Mouse (Mus musculus) brown adipose tissue, adult 24 weeks (tissue): ENCODE results near the gene Crhr1. TPM values are rescaled to one million over a fixed set of nuclear protein-coding genes. Genes with fewer than 3 reads are reported as not detected.

Experiments
- H3K27ac ChIP-seq: fragments of 200-500 bp; replicated peaks from 2 replicates; pipeline ENCODE4 v1.5.1; 2012; ENCODE audit warnings: low read depth, mild to moderate bottlenecking, low read length
- H3K4me1 ChIP-seq: fragments of 200-500 bp; 2 replicates; pipeline ENCODE4 v1.6.1; 2012; ENCODE audit warnings: low read length, mixed read lengths; ENCODE audit not compliant: control insufficient read depth, insufficient read depth, insufficient read length
- H3K4me3 ChIP-seq: fragments of 200-500 bp; 2 replicates; pipeline ENCODE4 v1.5.1; 2012; ENCODE audit warnings: low read depth, mild to moderate bottlenecking, low read length, moderate library complexity; ENCODE audit not compliant: insufficient read depth
- polyA plus RNA-seq: library from polyadenylated mRNA; stranded (reverse); fragments of >200 nt; gene quantifications from 2 replicates; pipeline ENCODE4 v1.2.4, GENCODE M21; 2012; ENCODE audit not compliant: missing spikeins, insufficient read depth, insufficient read length

Crhr1 gene
- polyA plus RNA-seq, 1 experiment: not detected

DNA sequence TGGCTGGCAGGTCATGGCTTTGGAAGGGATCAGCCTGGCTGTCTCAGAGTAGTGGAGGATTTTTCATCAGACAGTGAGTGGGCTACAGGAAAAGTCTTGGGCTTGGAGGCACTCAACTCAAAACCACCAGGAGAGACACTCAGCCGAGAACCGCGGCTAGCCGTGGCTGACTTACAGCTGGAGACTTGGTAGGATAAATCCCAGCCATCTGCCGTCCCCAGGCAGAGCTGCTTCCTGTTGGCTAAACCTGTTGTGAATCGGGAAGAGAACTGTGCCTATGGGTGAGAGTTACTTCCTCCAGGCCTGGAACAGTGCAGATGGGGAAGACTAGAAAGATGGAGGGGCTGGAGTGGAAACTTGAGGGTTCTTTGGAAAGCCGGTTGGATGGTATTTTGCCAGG lies 9.7 kb upstream of the Crhr1 start:
- H3K4me3 ChIP-seq: no peak overlapping the region
- no peaks in the 10 kb centered on the region for H3K4me1 ChIP-seq
- H3K27ac ChIP-seq: no peak overlapping the region

DNA sequence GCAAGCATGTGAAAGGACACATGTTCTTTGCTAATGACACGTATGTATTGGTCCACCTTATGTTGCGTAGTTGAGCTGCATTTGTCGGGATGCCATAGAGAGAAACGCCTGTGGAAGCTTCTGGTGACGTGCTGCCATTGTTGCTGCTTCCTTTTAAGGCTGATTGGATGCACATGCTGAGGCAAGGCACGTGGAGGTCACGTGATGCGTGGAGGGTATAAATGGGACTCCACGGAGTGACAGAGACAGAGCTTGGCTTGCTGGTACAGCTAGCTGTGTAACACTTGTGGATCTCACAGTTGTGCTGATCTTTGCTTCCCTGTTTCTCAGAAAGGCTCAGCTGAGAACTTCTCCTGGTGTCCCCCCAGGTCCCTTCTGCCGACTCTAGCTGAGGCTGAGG lies 9.2 kb upstream of the Crhr1 start:
- Histone ChIP-seq H3K4me1 (no peaks in the 10 kb centered on the region), H3K4me3 (no peak overlapping the region), H3K27ac (no peak overlapping the region)

DNA sequence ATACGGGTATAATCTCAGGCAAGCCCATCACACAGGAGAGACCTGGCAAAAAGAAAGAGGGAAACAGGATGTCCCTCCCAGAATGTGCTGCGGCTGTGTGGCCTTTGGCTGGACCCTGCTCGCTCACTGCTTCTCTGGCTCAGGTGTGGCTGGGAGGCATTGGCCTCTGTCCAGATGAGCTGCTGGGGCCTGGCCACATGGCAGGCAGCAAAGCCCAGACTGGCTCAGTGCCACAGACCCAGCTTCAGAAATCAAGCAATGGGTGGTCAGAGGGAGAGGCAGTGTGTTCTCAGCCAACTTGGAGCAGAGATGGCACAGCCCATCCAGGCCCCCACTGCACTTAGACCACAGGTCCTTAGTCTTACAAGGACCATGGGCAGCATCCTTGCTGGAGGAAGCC lies 8.1 kb upstream of the Crhr1 start:
- no peak overlapping the region for H3K4me3 ChIP-seq
- no peak overlapping the region for H3K27ac ChIP-seq

DNA sequence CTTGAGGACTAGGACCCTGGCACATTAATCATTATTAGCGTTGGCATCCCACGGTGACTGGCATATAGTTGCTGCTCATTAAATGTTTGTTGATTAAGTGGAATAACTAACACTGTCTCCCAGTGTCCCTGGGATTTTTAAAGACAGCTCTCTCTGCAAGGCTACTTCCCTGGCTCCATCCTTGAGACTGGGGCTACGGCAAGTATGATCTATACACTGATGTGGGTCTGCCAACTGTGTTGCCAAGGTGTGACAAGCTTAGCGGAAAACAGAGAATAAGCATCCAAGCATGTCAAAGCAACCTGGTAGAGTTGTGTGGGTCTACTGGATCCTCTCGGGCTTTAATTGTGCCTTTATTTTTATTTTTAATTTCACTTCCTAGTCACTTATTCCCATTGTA lies 3.2 kb upstream of the Crhr1 start:
- Histone ChIP-seq H3K4me3 (no peak overlapping the region), H3K27ac (no peak overlapping the region), H3K4me1 (no peaks in the 10 kb centered on the region)

More for the DNA sequence above, 8.1 kb upstream of the Crhr1 start:
- H3K4me1 ChIP-seq: no peaks in the 10 kb centered on the region

DNA sequence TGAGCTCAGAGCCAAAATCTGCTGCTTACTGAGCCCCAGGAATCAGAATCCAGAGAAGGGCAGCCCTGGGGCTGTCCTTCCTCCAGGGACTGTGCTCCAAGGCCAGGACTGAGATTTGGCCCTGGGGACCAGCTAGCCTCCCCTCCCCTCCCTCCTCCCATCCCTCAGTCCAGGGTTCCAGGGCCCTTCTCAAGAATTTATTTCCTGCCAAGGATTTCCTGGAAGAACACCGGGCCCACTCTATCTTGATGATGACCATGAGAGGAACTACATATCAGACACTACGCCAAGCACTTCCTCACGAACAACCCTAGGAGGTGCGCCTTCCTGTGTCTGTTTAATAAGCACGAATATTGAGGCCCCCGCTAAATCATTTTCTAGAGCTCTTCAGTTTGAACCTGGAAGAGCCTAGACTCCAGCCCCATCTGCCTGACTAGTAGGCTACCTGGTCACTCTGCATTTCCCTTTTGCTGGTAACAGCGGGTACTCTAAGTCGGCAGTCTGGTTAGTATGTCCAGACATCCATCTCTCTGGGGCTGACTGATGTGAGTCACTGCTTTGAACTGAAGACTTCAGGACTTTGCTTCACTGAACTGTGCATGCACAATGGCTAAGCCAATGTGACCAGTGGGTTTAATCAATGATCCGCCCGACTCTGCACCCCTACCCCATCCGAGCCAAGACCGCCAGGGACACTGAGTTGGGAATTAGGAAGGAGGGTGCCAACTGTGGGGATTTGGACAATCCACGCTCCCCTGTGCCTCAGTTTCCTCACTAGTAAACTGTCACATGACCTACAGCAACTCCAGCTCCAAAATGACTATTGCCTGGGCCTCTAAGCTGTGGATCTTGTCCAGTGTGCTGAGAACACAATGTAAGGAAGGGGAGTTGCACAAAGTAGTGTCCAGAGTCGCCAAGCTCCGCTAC lies 1.7 kb upstream of the Crhr1 start:
- no peak overlapping the region for H3K27ac ChIP-seq
- no peaks in the 10 kb centered on the region for H3K4me1 ChIP-seq
- H3K4me3 ChIP-seq: no peak overlapping the region

DNA sequence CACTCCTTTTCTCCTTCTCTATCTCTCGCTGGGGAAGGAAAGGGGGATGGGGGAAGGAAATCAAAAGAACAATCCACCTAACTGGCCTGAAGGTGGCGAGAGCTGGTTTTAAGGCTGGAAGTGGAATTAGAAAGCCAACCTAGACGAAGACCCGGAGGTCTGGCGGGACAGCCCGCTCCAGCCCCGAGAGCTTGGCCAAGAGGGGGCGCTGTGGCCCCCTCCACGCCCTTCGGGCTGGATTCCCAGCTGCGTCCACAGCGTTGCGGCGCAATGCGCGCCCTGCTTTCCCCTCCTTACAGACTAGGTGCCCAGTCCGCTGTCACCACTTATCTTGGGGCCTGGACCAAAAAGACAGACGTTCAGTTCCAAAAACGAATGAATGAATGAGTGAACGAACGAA lies 899 bp upstream of the Crhr1 start:
- no peaks in the 10 kb centered on the region for H3K4me1 ChIP-seq
- no peak overlapping the region for H3K27ac ChIP-seq
- H3K4me3 ChIP-seq: no peak overlapping the region

DNA sequence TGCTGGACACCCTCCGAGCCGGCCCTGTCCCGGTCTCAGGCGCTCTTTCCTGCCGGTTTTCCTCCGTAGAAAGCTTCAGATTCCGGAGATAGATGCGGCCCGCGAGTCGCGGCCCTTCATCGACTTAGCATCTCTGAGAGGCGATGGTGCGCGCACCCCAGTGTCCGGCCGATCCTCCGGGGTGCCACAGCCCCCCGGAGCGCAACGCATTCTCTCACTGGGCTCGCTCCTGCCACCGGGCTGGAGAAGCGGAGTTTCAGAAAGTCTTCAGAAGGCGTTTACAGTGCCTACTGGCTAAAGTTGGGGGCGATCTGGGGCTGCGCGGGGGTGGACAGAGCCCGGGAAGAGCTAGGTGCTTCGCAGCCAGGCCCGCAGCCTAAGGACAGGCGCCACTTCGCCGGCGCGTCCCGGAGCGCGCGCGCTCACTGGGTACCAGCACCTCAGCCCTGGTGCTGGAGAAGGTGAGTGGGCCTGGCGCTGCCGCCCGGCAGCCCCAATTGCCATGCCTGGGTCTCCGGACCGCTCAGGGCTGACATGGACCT lies 858 bp downstream of the Crhr1 start:
- no peak overlapping the region for H3K27ac ChIP-seq
- no peaks in the 10 kb centered on the region for H3K4me1 ChIP-seq
- H3K4me3 ChIP-seq: no peak overlapping the region

DNA sequence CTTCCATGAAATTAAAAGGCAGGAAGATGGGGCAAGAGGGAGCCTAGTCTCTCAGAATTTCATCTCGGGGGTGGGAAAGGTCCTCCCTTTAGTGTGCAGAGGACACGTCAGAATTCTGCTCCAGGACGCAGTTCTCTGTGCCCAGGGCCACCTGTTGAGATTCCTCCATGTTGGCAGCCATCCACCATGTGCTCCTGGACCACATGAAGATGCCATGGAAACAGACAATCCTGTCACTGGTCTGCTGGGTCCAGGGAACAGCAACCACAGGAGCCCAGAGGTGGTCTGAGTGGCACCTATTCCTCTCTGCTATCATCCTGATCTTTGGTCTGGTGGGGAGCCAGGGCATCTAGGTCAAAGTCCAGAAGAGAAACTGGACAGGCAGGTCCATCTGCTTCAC lies 6.3 kb downstream of the Crhr1 start:
- H3K27ac ChIP-seq: no peak overlapping the region
- H3K4me1 ChIP-seq: no peaks in the 10 kb centered on the region
- H3K4me3 ChIP-seq: no peak overlapping the region

DNA sequence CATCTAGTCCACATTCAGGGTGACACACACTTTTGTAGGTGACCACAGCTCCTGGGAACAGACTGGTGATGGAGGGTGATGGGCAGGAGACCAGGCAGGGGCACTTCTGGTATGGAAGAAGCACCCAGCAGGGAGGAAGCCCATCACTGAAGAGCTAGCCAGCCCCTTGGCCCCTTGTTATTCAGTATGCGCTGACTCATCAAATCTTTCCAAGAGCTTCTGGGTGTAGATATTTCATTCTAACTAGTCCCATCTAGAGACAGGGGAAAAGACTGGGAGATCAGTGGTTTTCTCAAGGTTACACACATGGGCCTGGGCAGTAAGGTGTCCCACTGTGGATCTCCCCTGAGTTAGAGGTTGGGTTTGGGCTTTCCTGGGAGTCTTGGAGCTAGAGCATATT lies 12.3 kb downstream of the Crhr1 start:
- Histone ChIP-seq H3K4me1 (no peaks in the 10 kb centered on the region), H3K4me3 (no peak overlapping the region), H3K27ac (no peak overlapping the region)

DNA sequence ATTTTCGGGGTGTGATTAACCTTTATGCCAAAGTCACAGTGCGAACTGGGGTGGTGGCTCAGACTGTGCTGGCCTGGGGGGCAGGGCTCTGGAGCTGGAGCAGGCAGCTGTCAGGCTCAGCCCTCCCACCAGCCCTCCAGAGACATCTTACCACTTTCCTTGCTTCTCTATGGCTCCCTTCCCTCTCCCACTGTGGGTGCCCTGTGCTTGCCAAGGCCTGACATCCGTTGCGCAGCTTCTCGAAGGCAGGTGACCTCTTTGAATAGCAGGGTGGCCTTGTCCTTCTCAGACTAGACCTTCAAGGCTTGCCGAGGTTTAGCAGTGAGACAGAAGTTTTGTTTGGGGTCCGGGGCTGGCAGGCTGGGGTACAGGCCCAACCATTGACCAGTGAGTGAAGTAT lies 16.1 kb downstream of the Crhr1 start:
- H3K27ac ChIP-seq: no peak overlapping the region
- no peak overlapping the region for H3K4me3 ChIP-seq
- H3K4me1 ChIP-seq: no peaks in the 10 kb centered on the region

DNA sequence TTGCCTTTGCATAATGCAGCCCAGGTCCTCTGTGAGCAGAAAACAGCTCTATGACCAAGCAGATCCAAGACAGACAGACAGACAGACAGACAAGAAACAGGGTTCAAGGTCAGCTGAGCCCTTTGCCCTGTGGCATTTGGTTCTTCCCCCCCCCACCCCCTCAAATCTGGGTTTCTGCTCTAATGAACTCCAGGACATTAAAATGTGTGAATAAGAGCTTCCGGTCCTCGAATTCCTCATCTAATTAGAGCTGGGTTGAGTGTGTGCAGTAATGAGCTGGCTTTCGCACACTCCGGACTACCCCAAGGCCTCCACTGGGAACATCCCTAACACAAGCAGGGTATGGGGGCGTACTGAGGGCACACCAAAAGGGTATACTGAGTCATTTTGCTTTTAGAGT lies 18.3 kb downstream of the Crhr1 start:
- no peak overlapping the region for H3K4me3 ChIP-seq
- H3K4me1 ChIP-seq: no peaks in the 10 kb centered on the region
- H3K27ac ChIP-seq: no peak overlapping the region

DNA sequence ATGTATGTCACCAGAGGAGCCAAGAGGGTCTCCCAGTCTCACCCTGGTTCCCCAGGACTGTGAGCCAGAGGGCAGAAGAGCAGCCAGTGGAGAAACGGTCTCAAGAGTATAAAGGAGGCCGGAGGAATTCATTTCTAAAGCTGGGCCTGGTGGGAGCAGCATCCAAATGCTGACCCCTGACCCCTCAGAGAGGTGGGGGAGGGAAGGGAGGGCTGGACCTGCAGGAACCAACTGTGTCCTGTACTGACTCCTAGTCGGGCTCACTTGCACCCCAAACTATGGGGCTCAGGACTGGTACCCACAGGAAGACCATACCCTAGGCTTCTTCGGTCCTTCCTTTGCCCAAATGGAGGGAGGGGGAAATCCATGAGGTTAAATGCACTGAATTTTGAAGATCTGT lies 21.7 kb downstream of the Crhr1 start:
- no peak overlapping the region for H3K27ac ChIP-seq
- H3K4me1 ChIP-seq: no peaks in the 10 kb centered on the region
- no peak overlapping the region for H3K4me3 ChIP-seq

DNA sequence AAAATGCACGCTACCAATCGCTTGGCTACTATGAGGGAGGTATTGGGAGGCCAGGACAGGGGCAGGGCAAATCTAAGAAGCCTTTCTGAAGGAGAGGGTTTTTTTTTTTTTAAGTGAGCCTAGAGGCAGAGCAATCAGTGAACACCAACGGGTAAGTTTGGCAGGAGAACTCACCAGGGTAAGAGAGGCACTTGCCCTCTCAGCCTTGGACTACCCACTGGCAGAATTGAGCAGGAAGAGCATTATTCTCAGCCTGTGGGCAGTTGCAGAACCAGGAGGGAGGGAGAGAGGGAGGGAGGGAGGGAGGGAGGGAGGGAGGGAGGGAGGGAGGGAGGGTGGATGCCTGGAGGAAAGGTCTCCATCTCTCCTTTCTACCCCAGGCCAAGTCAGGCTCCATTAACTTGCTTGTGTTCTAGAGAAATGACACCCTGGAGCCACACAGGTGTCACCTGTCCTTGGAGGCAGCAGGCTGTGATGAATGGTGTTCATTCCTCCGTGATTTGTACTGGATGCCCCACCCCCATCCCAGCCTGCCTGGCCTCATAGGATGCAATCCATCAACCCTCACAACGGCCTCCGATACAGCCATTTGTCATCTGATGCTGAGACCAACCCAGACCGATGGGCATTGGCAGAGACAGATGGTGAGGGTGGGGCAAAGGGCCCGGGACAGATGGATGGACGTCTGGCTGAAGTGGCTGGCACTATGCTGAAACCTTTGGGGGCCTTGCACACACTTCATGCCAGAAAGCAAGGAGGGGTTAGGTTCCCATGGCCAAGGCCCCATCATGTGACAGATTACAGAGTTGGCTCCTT lies 22.4 kb downstream of the Crhr1 start:
- Histone ChIP-seq H3K4me3 (no peak overlapping the region), H3K4me1 (no peaks in the 10 kb centered on the region), H3K27ac (no peak overlapping the region)

DNA sequence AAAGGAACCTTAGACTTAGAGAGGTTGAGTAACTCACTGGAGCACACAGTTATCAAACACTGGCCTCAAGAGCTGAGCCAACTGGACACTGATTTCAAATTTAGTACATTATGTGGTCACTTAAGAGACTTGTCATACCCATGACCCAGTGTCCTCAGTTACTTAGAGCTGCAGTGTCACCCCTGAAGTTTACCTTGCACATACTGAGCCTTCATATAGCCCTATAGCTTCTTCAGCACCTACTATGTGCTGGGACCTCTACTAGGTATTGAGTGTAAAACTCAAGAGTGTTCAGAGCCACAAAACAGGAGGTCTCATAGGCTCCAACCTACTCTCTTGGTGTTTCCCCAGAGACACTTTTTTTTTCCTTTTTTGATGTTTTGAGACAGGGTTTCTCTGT lies 23.2 kb downstream of the Crhr1 start:
- H3K27ac ChIP-seq: no peak overlapping the region
- no peaks in the 10 kb centered on the region for H3K4me1 ChIP-seq
- H3K4me3 ChIP-seq: no peak overlapping the region

DNA sequence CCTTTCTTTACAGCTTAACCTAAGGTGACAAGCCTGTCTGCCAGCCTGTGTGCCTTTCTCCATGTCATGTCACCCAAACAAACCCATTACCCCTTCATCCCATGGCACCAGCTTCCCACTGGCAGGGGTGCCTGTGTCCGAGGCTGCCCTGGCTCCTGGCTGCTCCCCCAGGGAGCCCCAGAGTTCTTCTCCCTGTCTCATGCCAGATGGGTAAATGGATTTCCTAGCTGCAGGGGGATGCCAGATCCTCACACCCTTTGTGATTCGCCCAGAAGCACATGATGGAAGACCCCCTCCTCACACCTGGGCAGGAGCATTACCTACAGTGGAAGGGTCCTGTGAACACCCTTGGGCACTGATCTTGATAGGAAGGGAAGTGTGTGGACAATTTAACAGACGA lies 23.7 kb downstream of the Crhr1 start:
- H3K27ac ChIP-seq: no peak overlapping the region
- H3K4me1 ChIP-seq: no peaks in the 10 kb centered on the region
- H3K4me3 ChIP-seq: no peak overlapping the region
